Mouse (Mus musculus) c-Kit-negative CD71-positive TER-119-positive erythroid progenitor cells, embryonic 14.5 days (primary cell): ENCODE data around the gene Rgl1.
A peak's percentile ranks its signal among the peaks of the same experiment; 100 is the strongest.
"Not testable (repeated sequence)": the region's sequence is repeated elsewhere in the genome, so short reads cannot be mapped to it uniquely, and the experiment has no call there.

ENCODE experiments used
- DNase-seq: peaks from one replicate; pipeline ENCODE4 v3.0.0-alpha.2; 2013; ENCODE audit warnings: low read depth, low spot score

The Rgl1 gene

DNA sequence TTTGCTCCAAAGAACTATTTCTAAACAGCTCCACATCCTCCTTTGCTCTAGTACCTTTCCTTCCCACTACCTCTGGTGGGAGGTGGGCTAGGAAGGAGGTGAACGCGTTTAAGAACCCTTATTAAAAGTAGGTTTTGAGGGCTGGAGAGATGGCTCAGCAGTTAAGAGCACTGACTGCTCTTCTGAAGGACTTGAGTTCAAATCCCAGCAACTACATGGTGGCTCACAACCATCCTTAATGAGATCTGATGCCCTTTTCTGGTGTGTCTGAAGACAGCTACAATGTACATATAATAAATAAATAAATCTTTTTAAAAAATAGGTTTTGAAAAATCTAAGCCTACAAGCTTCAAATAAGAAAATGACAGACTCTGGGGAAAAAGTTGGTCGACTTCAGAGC is 19.3 kb upstream of the Rgl1 start:
- DNase-seq = not testable (repeated sequence)

DNA sequence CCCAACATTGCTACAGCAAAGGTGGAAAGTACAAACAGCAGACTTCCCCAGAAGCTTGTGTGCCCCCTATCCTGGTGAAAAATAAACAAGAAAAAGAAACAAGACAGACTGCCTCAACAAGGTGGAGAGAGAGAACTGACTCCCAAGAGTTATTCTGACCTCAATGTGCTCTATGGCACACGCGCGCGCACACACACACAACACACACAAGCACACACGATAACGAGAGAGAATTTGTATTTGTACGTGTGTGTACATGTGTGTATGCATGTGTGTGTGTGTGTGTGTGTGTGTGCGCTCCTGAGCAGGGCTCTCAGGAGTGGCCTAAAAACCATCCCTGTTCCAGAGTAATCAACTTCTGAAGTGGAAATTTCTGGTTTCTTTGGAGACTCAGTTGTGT is 18.5 kb upstream of the Rgl1 start:
- DNase-seq = no peak

DNA sequence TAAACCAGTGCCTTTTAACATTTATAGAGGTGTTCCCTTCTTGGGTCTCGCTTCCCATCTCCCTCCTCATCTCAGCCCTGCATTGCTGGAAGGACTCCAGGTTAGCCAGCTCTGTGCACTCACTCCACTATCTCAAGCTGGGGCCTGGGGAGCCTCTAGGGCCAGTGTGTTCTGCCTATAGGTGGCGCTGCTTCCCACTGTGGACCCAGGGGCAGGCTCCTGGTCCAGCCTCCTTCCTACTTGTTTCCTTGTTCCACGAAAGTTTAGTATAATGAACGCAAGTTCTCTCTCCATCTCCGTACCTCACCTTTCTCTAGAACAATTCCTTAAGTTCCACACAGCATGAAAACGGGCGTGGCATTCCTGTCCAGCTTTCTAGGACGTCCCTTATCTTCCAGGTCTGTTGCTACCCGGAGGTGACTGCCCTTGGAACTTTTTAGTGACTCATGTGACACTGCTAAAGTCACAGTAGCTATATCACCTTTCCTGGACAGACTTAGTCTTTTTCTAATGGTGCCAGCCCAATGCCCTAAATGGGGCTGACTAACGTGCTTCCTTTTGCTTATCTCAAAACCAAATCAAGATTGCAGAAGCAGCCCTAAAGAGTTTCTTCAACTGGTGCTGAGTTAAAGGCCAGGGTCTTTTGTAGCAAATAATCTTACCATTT is 13.1 kb upstream of the Rgl1 start:
- DNase-seq = no peak

DNA sequence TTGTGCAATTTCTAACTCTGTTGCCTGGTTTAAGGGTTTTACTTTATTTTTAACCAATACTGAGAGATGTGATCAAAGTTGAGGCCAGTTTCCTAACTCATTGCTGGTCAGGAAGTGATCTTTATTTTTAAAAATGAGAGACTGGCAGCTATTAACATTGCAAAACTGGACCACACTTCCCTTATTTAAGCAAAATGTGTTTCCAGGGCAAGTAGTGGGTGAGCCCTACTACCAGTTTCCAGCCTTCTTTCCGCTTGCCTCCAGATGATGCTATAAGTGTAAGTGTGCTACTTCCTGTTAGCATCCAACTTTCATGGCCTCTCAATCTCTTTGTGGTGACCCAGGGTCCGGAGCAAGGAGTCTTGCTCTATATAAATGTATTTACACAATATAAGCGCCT is 8.4 kb upstream of the Rgl1 start:
- DNase-seq = not testable (repeated sequence)

DNA sequence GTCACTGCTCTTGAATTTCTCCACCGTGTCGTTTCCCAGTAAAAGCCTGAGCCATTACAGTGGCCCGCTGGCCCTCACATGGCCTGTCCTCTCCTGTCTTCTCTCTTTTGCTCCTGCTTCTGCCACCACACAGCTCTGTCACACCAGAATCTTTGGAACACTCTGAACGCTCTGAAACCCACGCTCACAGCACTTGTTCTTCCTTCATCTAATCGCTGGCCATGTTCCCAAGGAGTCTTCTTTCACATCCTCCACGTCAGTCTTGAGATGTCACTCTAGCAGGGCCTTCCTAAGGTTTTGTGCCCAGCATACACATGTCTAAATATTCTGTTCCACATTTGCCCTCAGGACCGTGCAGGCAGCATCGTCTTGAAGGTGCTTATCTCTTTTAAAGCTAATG is 4.9 kb upstream of the Rgl1 start:
- DNase-seq = no peak

DNA sequence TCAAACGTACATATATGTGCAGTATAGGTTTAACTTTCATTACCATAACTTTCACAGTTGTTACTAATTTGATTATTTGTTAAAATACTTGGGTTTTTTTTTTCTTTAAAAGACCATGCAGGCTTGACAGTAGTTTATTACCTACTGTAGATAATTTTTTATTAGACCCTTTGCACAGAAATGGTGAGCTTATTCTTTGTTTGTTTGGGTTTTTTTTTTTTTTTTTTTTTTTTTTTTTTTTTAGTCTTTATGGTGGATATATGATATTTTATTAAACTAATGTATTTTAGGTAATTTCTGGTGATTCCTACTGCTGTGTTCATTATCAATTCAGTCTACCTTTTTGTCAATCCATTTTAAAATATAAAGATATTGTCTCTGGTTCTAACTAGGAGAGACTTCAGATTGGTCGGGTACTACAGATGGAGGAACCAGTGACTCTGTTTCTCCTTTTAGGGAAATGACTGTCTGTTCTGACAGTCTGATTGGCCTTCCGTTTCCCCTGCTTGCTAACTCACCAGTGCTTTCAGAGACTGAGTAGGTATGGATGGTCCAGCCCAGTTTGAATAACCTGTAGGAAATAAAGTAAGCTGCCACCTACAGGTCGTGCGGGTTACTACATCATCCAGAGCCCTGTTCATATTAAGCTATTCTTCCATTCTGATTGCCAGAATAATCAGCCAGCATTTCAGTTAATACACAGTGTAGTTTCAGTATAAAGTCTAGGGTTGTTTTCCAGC is 1.8 kb upstream of the Rgl1 start:
- peak; percentile 86 for DNase-seq

DNA sequence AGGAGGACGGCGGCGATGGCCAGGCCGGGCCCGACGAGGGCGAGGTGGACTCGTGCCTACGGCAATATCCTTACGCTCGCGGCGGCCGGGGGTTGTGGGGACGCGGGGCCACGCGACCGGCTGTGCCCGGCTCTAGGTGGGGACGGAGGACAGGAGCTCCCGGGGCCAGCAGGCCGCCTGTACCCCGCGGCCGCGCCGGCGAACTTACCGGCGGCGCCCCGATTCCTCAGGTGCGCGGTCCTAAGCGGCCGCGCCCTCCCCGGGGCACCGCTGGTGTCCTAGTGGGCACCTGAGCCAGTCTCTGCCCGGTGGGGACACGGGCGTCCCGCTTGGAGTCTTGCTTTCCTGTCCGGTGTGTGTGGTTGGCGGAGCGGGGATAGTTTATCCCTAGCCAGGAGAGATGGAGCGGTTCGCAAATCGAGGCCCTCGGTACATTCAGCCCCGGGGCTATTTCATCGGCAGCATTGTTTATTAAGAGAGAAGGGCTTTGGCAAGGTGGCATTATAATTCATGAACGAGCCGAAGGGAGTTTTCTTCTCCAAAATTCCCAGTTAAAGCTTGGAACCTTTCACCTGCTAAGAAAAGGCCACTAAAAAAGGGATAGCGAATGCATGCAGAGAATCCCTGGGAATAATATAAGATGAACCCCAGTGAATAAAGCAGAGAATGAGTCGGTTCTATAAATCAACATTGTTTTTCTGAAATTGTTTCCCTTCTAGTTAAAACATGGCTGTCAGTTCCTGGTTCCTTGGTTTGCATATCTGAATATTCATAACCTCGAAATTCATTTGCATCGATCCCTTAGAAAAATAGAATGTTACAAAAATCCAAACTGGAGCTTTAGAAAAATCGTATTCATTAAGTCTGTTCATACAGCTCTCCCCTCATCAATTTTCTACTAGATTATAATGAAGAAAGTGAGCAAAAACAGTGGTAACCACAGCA is 925 bp upstream of the Rgl1 start:
- DNase-seq = no peak

DNA sequence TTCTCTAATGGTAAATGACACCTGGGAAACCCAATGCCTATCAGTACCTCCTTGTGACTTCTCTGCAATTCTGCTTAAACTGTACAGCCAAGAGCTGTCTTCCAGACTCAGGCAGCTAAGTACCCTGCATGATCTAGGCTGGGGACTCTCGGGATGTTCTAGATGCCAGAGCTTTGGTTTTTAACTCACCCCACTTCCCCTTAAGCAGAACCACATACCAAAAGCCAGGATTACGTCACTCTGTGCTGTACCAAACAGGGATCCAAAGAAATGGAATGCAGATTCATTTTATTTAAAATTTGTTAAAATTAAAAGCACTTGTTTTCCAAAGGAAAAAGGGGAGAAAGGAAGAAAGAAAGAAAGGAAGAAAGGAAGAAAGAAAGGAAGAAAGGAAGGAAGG is 4.4 kb downstream of the Rgl1 start:
- no peak for DNase-seq

DNA sequence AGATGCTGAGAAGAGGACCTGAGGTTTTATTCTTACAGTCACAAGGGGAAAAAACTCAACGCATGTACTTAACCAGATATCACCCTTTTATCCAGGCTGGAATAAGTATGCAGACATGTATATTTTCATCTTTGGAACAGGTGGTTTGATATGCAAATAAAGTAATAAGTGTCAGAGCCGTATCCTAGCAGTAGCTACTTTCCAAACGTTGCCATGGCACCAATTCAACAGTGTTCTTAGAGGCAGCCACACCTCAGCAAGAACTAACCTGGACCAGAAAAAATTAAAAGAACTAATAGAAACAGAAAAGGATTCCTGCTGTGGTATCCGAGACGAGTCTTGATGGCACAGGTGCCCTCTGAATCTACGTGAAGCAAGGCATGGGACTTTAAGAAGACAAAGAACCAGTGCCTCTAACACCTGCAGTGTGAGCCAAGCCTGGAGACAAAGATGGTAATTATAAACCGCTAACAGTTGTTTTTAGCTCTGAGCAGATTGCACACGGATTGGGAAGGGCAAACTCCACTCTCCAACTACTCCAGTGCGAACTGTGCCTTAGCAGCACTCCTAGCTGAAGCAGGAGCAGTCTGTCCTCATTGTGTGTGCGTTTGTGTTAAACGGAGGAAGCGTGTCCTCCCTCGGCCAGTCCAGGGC is 15.7 kb downstream of the Rgl1 start, which contains the start of gene Apobec4:
Gene Apobec4, plus strand, starts transcription at position 240 of the 654 bp plus-strand sequence.
- no peak for DNase-seq

DNA sequence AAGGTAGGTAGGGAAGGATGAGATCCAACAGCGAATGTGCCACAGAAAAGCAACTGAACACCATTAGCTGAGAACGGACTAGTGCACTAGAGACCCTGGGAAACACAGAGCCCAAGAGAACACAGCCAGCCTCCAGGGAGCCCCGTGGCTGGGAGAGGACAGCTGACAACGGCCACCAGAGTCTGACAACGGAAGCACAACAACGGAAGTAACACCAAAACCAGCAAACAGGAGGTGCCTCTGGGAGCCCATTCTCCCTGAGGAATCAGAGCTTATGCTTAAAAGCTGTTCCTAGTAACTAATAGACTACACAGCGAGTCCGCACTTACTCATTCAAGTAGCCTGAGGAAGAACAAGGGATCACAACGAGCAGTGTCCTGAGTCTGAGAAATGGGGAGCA is 16.9 kb downstream of the Rgl1 start:
- DNase-seq = no peak

DNA sequence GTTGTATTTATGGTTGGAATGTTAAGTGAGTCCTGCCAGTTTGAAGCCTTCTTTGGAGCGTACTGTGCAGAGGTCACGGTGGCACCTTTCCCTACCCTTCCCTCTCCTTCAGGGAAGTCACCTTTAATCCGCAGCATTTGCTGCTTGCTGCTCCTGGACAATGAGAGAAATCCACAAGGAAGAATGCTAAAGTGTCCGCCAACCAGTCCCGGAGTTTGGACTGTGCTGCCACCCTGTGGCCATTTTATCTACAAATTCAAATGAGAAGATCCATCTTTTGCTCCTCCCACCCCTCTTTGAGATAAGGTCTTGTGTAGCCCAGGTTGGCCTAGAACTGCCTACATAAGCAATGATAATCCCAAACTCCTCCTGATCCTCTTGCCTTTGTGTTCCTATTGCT is 19.7 kb downstream of the Rgl1 start:
- DNase-seq = no peak

DNA sequence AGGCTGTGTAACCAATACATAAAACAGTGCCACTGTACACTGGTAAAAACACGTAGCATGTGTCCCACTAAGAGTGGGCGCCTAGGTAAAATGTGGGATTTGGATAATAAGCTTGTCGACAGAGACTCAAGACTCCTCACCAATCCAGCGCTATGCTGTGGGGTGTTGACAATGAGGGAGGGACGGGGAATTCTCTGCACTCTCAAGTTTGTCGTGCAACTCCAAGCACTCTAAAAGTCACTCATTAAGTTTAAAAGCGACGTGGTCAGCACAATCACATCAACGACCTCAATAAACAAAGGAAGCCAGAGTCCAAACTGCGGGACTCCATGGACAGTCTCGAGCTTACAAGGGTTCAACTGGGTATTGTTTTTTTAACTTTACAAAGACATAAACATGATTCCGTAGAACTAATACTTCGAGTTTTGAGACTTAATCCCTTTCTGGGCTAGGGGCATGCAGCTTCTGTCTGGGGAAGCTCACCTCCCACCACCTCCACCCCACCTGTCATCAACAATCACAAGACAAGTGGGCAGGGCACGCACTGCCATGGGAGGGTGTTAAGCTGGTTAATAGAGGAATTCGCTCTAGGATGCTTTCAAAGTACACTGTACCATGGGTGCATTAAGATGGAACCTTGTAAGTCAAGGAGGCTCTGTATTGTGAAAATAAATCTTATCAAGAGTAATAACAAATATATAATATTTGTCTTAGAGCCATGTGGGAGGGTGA is 22.9 kb downstream of the Rgl1 start:
- no peak for DNase-seq

DNA sequence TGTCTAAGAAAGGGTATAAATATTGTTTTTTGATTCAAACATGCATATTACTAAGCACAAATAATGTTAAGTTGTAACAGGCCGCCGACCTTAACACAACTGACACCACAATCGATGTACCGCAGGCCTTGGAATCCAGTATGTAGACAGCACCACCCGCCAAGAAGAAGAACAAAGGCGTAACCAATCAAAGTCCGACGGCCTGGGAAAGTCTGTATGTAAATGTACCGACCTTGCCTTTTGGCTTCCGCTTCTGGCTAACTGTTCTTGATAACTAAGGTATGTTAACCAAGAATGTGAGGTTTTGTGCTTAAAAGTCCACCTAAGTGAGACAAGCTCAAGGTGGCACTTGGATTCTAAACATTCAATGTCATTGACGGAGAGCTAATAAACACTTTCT is 26.8 kb downstream of the Rgl1 start:
- no peak for DNase-seq

DNA sequence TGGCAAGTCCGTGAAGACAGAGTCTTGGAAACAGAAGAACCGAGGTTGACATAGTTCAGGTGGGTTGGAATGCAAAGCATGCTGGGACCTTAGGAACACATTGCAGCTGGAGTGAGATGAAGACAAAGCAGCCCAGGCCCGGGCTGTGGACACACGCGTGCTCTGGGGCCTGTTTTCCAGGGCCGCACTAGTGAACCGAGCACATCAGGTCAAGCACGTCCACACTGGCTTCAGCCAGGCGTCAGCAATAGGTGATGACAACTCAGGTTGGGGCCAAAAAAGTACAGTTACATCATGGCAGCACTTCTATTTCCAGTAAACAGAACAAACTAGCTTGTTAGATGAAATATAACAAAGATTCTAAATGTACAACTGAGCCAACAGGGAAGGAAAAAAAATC is 27.4 kb downstream of the Rgl1 start:
- no peak for DNase-seq

DNA sequence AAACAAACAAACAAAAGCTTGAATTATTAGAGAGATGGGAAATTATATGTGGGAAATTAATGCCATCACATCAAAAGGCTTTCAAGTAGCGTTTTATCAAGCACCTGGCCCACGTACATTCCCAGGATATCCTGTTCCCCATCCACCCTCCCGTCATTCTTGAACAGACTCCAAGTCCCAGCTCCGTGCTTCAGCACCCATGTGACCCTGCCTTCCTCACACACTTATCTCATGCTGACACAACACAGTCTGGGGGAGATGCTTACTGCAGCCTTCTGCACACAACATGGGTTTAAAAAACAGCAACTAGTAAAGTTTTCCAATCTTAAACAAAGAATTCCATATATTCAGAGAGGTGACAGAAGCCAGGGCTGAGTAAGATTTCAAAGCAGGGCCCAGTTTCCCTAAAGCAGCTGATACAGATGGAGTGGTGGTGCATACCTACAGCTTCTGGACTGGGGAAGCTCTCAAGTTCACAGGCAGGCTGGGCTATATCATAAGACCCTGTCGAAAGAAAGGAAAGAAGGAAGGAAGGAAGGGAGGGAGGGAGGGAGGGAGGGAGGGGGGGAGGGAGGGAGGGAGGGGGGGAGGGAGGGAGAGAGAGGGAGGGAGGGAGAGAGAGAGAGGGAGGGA is 38.4 kb downstream of the Rgl1 start:
- DNase-seq = no peak

DNA sequence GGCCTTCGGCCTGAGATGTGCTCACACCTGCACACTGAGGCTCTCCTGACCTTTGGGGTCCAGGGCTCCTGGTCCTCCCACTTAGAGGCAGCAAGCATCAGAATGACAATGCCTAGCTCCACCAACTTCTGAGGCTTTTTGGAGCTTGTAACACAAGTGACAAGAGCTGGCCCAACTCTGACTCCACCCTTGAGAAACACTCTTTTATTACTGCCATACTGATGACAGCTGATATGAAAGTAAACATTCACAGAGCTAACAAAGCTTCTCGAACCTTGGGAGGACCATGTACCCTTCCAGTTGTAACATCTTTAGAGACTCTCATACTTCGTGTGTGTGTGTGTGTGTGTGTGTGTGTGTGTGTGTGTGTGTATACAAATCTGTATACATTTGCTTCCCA is 40.1 kb downstream of the Rgl1 start:
- no peak for DNase-seq

DNA sequence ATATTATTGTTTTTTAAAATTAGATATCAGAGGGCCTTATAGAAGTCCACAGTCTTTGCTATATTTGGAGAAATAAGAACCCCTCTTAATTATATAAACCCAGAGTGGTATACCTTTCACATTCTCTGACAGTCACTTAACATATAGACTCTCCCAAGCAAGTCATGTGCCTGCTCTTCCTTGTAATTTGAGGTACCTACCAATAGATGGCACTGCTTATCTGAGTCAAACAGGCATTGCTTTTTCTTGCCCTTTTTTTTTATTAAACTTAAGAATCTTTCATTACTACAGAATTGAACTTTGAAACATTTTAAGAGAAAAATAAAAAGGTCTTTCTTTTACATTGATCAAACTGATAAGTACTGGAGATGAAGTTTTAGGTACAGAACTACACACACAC is 41.9 kb downstream of the Rgl1 start:
- peak; percentile 5 for DNase-seq

DNA sequence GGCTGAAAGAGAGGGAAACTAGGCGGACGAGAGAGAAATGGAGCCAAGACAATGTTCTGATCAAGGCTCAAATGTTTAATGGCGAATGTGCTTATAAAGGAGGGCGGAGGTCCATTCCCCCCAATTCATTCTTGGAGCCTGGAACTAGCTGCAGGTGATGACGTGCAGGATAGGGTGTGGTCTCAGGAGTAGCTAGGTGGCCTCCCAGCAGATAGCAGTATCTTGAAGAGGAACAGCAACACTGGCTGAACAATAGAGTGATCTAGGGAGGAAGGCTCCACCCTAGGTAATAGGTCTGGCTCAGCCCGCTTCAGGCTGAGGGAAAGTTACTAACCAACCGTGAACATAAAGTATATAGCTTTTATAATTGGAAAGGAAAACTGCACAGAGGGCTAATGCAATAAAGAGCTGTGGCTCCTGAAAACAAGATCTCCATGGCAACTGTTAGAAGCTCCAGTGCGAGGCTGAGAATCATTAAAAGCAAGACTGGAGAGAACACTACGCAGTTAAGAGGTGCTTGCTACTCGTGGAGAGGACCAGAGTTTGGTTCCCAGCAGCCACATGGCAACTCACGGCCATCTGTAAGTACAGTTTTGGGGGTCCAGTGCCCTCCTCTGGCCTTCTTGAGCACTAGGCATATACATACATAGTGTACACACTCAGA is 44.5 kb downstream of the Rgl1 start:
- no peak for DNase-seq

DNA sequence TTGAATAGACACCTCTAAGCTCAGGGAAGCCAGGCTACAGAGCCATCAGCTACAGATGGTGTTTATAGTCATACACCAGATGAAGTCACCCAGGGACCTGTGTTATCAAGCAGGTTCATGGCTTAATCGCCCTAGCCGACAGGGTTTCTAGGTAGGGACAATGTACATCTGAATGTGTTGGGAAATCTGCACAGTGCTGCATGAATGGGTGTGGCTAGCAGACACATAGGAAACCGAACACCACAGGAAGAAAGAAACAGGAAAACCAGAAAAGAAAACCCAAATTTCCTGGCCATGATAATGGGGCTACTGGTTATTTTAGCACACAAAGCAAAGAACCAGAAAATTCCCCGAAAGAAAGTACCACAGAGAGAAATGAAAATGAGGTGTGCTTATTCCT is 45.2 kb downstream of the Rgl1 start:
- no peak for DNase-seq

DNA sequence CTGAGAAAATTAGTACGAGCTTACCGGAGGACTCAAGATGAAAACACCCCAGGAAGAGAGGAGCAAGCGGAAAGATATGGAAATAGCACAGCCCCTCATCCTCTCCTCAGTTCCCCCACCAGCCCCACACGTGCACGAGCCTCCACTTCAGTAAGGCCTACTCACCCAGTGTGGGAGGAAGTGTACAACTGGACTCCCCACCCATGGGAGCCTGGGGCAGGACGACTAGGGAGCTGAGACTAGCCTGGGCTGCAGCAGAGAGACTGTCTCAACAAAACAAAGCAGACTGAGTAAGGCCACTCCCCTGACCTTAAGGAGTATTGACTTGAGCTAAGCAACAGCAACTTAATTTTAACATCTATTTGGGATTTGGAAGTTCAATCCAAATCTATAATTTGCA is 48.0 kb downstream of the Rgl1 start:
- no peak for DNase-seq
